ENCODE assay signal across 8 mouse cellular contexts in genomic region chr5:139909710-139910550, GRCm38 (mm10). TPM values are rescaled to one million over a fixed set of nuclear protein-coding genes. Genes with fewer than 3 reads are reported as not detected.
A peak's percentile ranks its signal among the peaks of the same experiment; 100 is the strongest.
DNase-seq lines count a peak whose midpoint lies in the region; ATAC-seq and TF ChIP-seq lines count a peak whose summit lies in the region.

No protein-coding gene starts in this region.

- H3K9me3 ChIP-seq in E14TG2a.4 (ENCODE audit: low read length), result no peaks in the 10 kb centered on the region
- no peaks in the 10 kb centered on the region for H3K9me3 ChIP-seq in heart, embryonic 16.5 days (replicated peaks; ENCODE audit: control insufficient read depth, low read length)
- no peaks in the 10 kb centered on the region for H3K9me3 ChIP-seq in limb, embryonic 14.5 days (ENCODE audit: control insufficient read depth, low read length)
- no peaks in the 10 kb centered on the region for H3K9me3 ChIP-seq in neural tube, embryonic 14.5 days (ENCODE audit: control insufficient read depth, low read length)

- 3% methylated on average over 29 of the region's 29 CpGs for WGBS in heart, embryonic 16.5 days
- WGBS in limb, embryonic 14.5 days, result 3% methylated on average over 29 of the region's 29 CpGs
- under 1% methylated on average over 29 of the region's 29 CpGs for WGBS in neural tube, embryonic 14.5 days

- 0 out of 2 replicates have a peak overlapping the region, but pooled peaks have one; percentile 8 for H3K4me2 ChIP-seq in heart, embryonic 16.5 days (ENCODE audit: low read depth, low read length)
- peak overlapping the region; percentile 19; the same call in 1 of the 2 replicates for H3K4me2 ChIP-seq in limb, embryonic 14.5 days (replicated peaks; ENCODE audit: low read depth, low read length, severe bottlenecking)
- peak overlapping the region; percentile 94 for H3K4me2 ChIP-seq in neural tube, embryonic 14.5 days (ENCODE audit: low read depth, low read length)

- H3K4me3 ChIP-seq in E14TG2a.4 (replicated peaks; ENCODE audit: low read length), result 0 out of 2 replicates have a peak overlapping the region, but pooled peaks have one; percentile 77
- H3K4me3 ChIP-seq in heart, embryonic 16.5 days (ENCODE audit: low read length), result peak overlapping the region; percentile 11
- peak overlapping the region; percentile 64 for H3K4me3 ChIP-seq in limb, embryonic 14.5 days (replicated peaks; ENCODE audit: low read length)
- peak overlapping the region; percentile 62 for H3K4me3 ChIP-seq in neural tube, embryonic 14.5 days (ENCODE audit: low read depth, low read length)

- H3K36me3 ChIP-seq in E14TG2a.4 (ENCODE audit: insufficient read depth, low read length), result no peaks in the 10 kb centered on the region
- H3K36me3 ChIP-seq in heart, embryonic 16.5 days (ENCODE audit: control insufficient read depth, insufficient read depth), result no peaks in the 10 kb centered on the region
- no peaks in the 10 kb centered on the region for H3K36me3 ChIP-seq in limb, embryonic 14.5 days (ENCODE audit: control insufficient read depth, insufficient read depth, low read length)
- no peaks in the 10 kb centered on the region for H3K36me3 ChIP-seq in neural tube, embryonic 14.5 days (ENCODE audit: control insufficient read depth, insufficient read depth, low read length)

- H3K27me3 ChIP-seq in E14TG2a.4 (ENCODE audit: insufficient read depth, low read length), result peaks cover 96% of the 10 kb centered on the region
- H3K27me3 ChIP-seq in heart, embryonic 16.5 days (ENCODE audit: control insufficient read depth, insufficient read depth, low read length), result peaks cover 93% of the 10 kb centered on the region
- H3K27me3 ChIP-seq in limb, embryonic 14.5 days (ENCODE audit: control insufficient read depth, insufficient read depth, low read length), result peaks cover 97% of the 10 kb centered on the region
- peaks cover 21% of the 10 kb centered on the region for H3K27me3 ChIP-seq in neural tube, embryonic 14.5 days (ENCODE audit: control insufficient read depth, insufficient read depth, low read length)

- DNase-seq in adrenal gland, postnatal 14 days, result peak; percentile 37
- DNase-seq in adrenal gland, postnatal 4 days (ENCODE audit: low spot score in 2 of 2), result no peak
- DNase-seq in limb, embryonic 14.5 days (ENCODE audit: low spot score), result no peak
- DNase-seq in layer of hippocampus, postnatal 14 days (ENCODE audit: low spot score in 2 of 2), result no peak
- no peak for DNase-seq in embryo, embryonic 10 days (ENCODE audit: low spot score)

- no peak overlapping the region for H3K27ac ChIP-seq in heart, embryonic 16.5 days (ENCODE audit: low read length)
- no peak overlapping the region for H3K27ac ChIP-seq in limb, embryonic 14.5 days (replicated peaks; ENCODE audit: low read depth, low read length)
- no peak overlapping the region for H3K27ac ChIP-seq in neural tube, embryonic 14.5 days (ENCODE audit: low read depth, low read length)

- no peak for ATAC-seq in heart, embryonic 16.5 days (replicated peaks; ENCODE audit: extremely low read depth, insufficient read depth, low FRiP score)
- no peak for ATAC-seq in limb, embryonic 14.5 days (ENCODE audit: low FRiP score, low read depth)
- ATAC-seq in neural tube, embryonic 14.5 days (ENCODE audit: low read depth), result no peak

- TF ChIP-seq CTCF in E14TG2a.4 (conservative IDR thresholded peaks at IDR 0.05; ENCODE audit: low read length), result no peak

- no peak overlapping the region for H3K9ac ChIP-seq in heart, embryonic 16.5 days (ENCODE audit: low read length)
- H3K9ac ChIP-seq in limb, embryonic 14.5 days (ENCODE audit: low read depth, low read length, severe bottlenecking), result no peak overlapping the region
- peak overlapping the region; percentile 90; the same call in 1 of the 2 replicates for H3K9ac ChIP-seq in neural tube, embryonic 14.5 days (replicated peaks; ENCODE audit: low read depth, low read length)

- TF ChIP-seq POLR2A in limb, embryonic 14.5 days (IDR thresholded peaks at IDR 0.05; ENCODE audit: borderline replicate concordance, extremely low read depth, insufficient read depth, insufficient read length), result no peak

- peaks cover 61% of the 10 kb centered on the region for H3K4me1 ChIP-seq in E14TG2a.4 (replicated peaks; ENCODE audit: low read depth, low read length)
- peaks cover 13% of the 10 kb centered on the region for H3K4me1 ChIP-seq in heart, embryonic 16.5 days (ENCODE audit: control insufficient read depth, insufficient read depth, low read length)
- peaks cover 23% of the 10 kb centered on the region; the same call in 1 of the 2 replicates for H3K4me1 ChIP-seq in limb, embryonic 14.5 days (ENCODE audit: control insufficient read depth, insufficient read depth, low read length)
- peaks cover 39% of the 10 kb centered on the region for H3K4me1 ChIP-seq in neural tube, embryonic 14.5 days (ENCODE audit: control insufficient read depth, insufficient read depth, low read length)

RNA-seq across cellular contexts. Expression of gene Elfn1, which starts 2.2 kb away (rescaled TPM):
- 1.2 and 1.4 TPM in 2 replicates for total RNA-seq in adrenal gland, postnatal 14 days (2021)
- 10 to 100 TPM; 14.1 to 16.8 TPM for total RNA-seq in adrenal gland, postnatal 4 days (2021)
- 0.19 and 0.68 TPM in 2 replicates for polyA plus RNA-seq in heart, embryonic 16.5 days (2015; fragmentation: Nextera tagmentation; extraction: Ambion mirVana)
- 3.7 and 4.6 TPM in 2 replicates for polyA plus RNA-seq in limb, embryonic 14.5 days (2012; rRNA removed)
- 0.92 and 1.4 TPM in 2 replicates for polyA plus RNA-seq in limb, embryonic 14.5 days (2014; fragmentation: Nextera tagmentation; extraction: Ambion mirVana)
- polyA plus RNA-seq in neural tube, embryonic 14.5 days (2014; fragmentation: Nextera tagmentation; extraction: Ambion mirVana), result 4.7 and 5.1 TPM in 2 replicates
- 10 to 100 TPM; 29.9 to 33.8 TPM for total RNA-seq in layer of hippocampus, postnatal 14 days (2021)

Comparison
In these comparisons a context has a peak if more than half of its experiments do, and no peak if none do; other contexts are left out.
1. H3K4me3 ChIP-seq: peak in every context shown above with its lines; median percentile 77 in E14TG2a.4; 64 in limb, embryonic 14.5 days; 62 in neural tube, embryonic 14.5 days; 11 in heart, embryonic 16.5 days.
2. H3K4me2 ChIP-seq: peak in every context shown above with its lines; median percentile 94 in neural tube, embryonic 14.5 days; 19 in limb, embryonic 14.5 days; 8 in heart, embryonic 16.5 days.